ENCODE assay signal across 8 mouse cellular contexts in genomic region chr5:114467430-114467829, GRCm38 (mm10). TPM values are rescaled to one million over a fixed set of nuclear protein-coding genes. Genes with fewer than 3 reads are reported as not detected.
DNase-seq lines count a peak whose midpoint lies in the region; ATAC-seq and TF ChIP-seq lines count a peak whose summit lies in the region.

No protein-coding gene starts in this region.

- TF ChIP-seq EP300 in heart, adult 2 months (IDR thresholded peaks at IDR 0.05; ENCODE audit: insufficient read depth, low read depth, low read length) = no peak

- no peak overlapping the region for H3K27ac ChIP-seq in heart, adult 2 months
- peak overlapping the region; percentile 72 for H3K27ac ChIP-seq in limb, embryonic 10.5 days
- H3K27ac ChIP-seq in midbrain, embryonic 12.5 days (replicated peaks) = peak overlapping the region; percentile 88
- peak overlapping the region; percentile 86 for H3K27ac ChIP-seq in stomach, embryonic 16.5 days (ENCODE audit: low read length)

- ATAC-seq in midbrain, embryonic 12.5 days (ENCODE audit: low FRiP score, low read depth) = peak; percentile 91
- peak; percentile 89 for ATAC-seq in stomach, embryonic 16.5 days (ENCODE audit: insufficient read depth, low FRiP score)
- ATAC-seq in megakaryocyte-erythroid progenitor cell, adult 5-6 weeks (replicated peaks; ENCODE audit: low FRiP score, low TSS enrichment, poor library complexity, severe bottlenecking) = no peak

- no peaks in the 10 kb centered on the region for H3K27me3 ChIP-seq in heart, adult 2 months (ENCODE audit: control insufficient read depth, insufficient read depth, low read length)
- peaks cover 36% of the 10 kb centered on the region for H3K27me3 ChIP-seq in limb, embryonic 10.5 days (ENCODE audit: low read depth, poor library complexity, severe bottlenecking)
- peaks cover 47% of the 10 kb centered on the region for H3K27me3 ChIP-seq in midbrain, embryonic 12.5 days
- no peaks in the 10 kb centered on the region for H3K27me3 ChIP-seq in stomach, embryonic 16.5 days (ENCODE audit: control insufficient read depth, insufficient read depth, low read length)

- 3% methylated on average over 12 of the region's 13 CpGs for WGBS in heart, adult 2 months
- WGBS in limb, embryonic 10.5 days = 0% methylated on average over 9 of the region's 13 CpGs
- 1% methylated on average over 13 of the region's 13 CpGs for WGBS in midbrain, embryonic 12.5 days
- 7% methylated on average over 9 of the region's 13 CpGs for WGBS in stomach, embryonic 16.5 days

- peak overlapping the region; percentile 37 for H3K4me2 ChIP-seq in midbrain, embryonic 12.5 days (replicated peaks)
- peak overlapping the region; percentile 52 for H3K4me2 ChIP-seq in stomach, embryonic 16.5 days (ENCODE audit: low read depth, low read length)

- no peaks in the 10 kb centered on the region for H3K9me3 ChIP-seq in limb, embryonic 10.5 days (replicated peaks)
- 0 out of 2 replicates have a peak, but pooled peaks cover 5% of the 10 kb centered on the region for H3K9me3 ChIP-seq in midbrain, embryonic 12.5 days
- no peaks in the 10 kb centered on the region for H3K9me3 ChIP-seq in stomach, embryonic 16.5 days (replicated peaks; ENCODE audit: control insufficient read depth, low read length)

- no peak for TF ChIP-seq POLR2A in heart, adult 2 months (IDR thresholded peaks at IDR 0.05; ENCODE audit: insufficient read depth, low read depth, low read length)

- no peaks in the 10 kb centered on the region for H3K36me3 ChIP-seq in heart, adult 2 months (ENCODE audit: control insufficient read depth, insufficient read depth, low read length)
- no peaks in the 10 kb centered on the region for H3K36me3 ChIP-seq in limb, embryonic 10.5 days
- no peaks in the 10 kb centered on the region for H3K36me3 ChIP-seq in midbrain, embryonic 12.5 days
- no peaks in the 10 kb centered on the region for H3K36me3 ChIP-seq in stomach, embryonic 16.5 days (ENCODE audit: control insufficient read depth, insufficient read depth, low read length)

- H3K4me1 ChIP-seq in heart, adult 2 months (ENCODE audit: control insufficient read depth, insufficient read depth, low read length) = no peaks in the 10 kb centered on the region
- peaks cover 49% of the 10 kb centered on the region for H3K4me1 ChIP-seq in limb, embryonic 10.5 days
- H3K4me1 ChIP-seq in midbrain, embryonic 12.5 days = peaks cover 42% of the 10 kb centered on the region
- H3K4me1 ChIP-seq in stomach, embryonic 16.5 days (ENCODE audit: control insufficient read depth, insufficient read depth, low read length) = peaks cover 32% of the 10 kb centered on the region

- no peaks in the 10 kb centered on the region for H3K79me2 ChIP-seq in heart, adult 2 months (replicated peaks; ENCODE audit: control insufficient read depth, insufficient read depth, low read length)

- H3K4me3 ChIP-seq in heart, adult 2 months = peak overlapping the region; percentile 4; the same call in 1 of the 2 replicates
- H3K4me3 ChIP-seq in limb, embryonic 10.5 days = peak overlapping the region; percentile 45
- peak overlapping the region; percentile 6; the same call in 1 of the 2 replicates for H3K4me3 ChIP-seq in midbrain, embryonic 12.5 days
- peak overlapping the region; percentile 35 for H3K4me3 ChIP-seq in stomach, embryonic 16.5 days (replicated peaks; ENCODE audit: low read length)

- DNase-seq in adrenal gland, adult (ENCODE audit: inconsistent age in 2 of 2, low spot score in 1 of 2) = peak; percentile 71 to 86
- peak; percentile 96 for DNase-seq in embryo, embryonic 11 days
- peak; percentile 58 to 68 for DNase-seq in heart, adult 2 months
- DNase-seq in kidney, adult 11 months = peak; percentile 28
- peak; percentile 84 for DNase-seq in limb, embryonic 10.5 days (ENCODE audit: low spot score)

- intact Hi-C loops in heart, adult 2 months (cut with DNase I) = no loop called here

- no peak overlapping the region for H3K9ac ChIP-seq in heart, adult 2 months (ENCODE audit: low read depth, low read length)
- no peak overlapping the region for H3K9ac ChIP-seq in midbrain, embryonic 12.5 days (replicated peaks)
- peak overlapping the region; percentile 57 for H3K9ac ChIP-seq in stomach, embryonic 16.5 days (ENCODE audit: low read length)

- no peak for TF ChIP-seq CTCF in heart, adult 2 months (IDR thresholded peaks at IDR 0.05)

RNA-seq across cellular contexts. Expression of gene Mvk, which starts 23.4 kb away (rescaled TPM):
- total RNA-seq in heart, adult 2 months (2021) = 10 to 100 TPM in 1 of 2 experiments, 1 to 10 TPM in 1; 9.8 to 10.6 TPM
- 10.9 and 12.4 TPM in 2 replicates for polyA plus RNA-seq in heart, adult 2 months (2012; rRNA removed)
- 50.6 and 55.2 TPM in 2 replicates for polyA plus RNA-seq in limb, embryonic 10.5 days (2016; fragmentation: Nextera tagmentation; extraction: Ambion mirVana)
- polyA plus RNA-seq in midbrain, embryonic 12.5 days (2016; fragmentation: Nextera tagmentation; extraction: Ambion mirVana) = 51.0 and 58.9 TPM in 2 replicates
- 56.3 and 60.1 TPM in 2 replicates for polyA plus RNA-seq in stomach, embryonic 16.5 days (2015; fragmentation: Nextera tagmentation; extraction: Ambion mirVana)
- total RNA-seq in megakaryocyte-erythroid progenitor cell, adult 5-6 weeks (2014; fragmentation: Nextera tagmentation) = 9.4 and 10.1 TPM in 2 replicates
- 6.3 and 7.4 TPM in 2 replicates for total RNA-seq in megakaryocyte-erythroid progenitor cell, adult 5-6 weeks (2017)

RNA-seq across cellular contexts. Expression of gene Mmab, which starts 23.6 kb away (rescaled TPM):
- 10 to 100 TPM; 19.4 to 21.0 TPM for total RNA-seq in heart, adult 2 months (2021)
- polyA plus RNA-seq in heart, adult 2 months (2012; rRNA removed) = 24.7 and 28.2 TPM in 2 replicates
- polyA plus RNA-seq in limb, embryonic 10.5 days (2016; fragmentation: Nextera tagmentation; extraction: Ambion mirVana) = 29.3 and 34.7 TPM in 2 replicates
- 26.2 and 27.0 TPM in 2 replicates for polyA plus RNA-seq in midbrain, embryonic 12.5 days (2016; fragmentation: Nextera tagmentation; extraction: Ambion mirVana)
- polyA plus RNA-seq in stomach, embryonic 16.5 days (2015; fragmentation: Nextera tagmentation; extraction: Ambion mirVana) = 30.6 and 31.3 TPM in 2 replicates
- total RNA-seq in megakaryocyte-erythroid progenitor cell, adult 5-6 weeks (2014; fragmentation: Nextera tagmentation) = 7.5 and 8.3 TPM in 2 replicates
- total RNA-seq in megakaryocyte-erythroid progenitor cell, adult 5-6 weeks (2017) = 9.5 and 9.9 TPM in 2 replicates

Comparison
In these comparisons a context has a peak if more than half of its experiments do, and no peak if none do; other contexts are left out.
1. DNase-seq: peak in every context shown above with its lines; median percentile 96 in embryo, embryonic 11 days; 84 in limb, embryonic 10.5 days; 78 in adrenal gland, adult; 63 in heart, adult 2 months; 28 in kidney, adult 11 months.